Mouse (Mus musculus) kidney, embryonic 16.5 days (tissue): ENCODE results near the gene Nrip3. TPM values are rescaled to one million over a fixed set of nuclear protein-coding genes. Genes with fewer than 3 reads are reported as not detected.
A peak's percentile ranks its signal among the peaks of the same experiment; 100 is the strongest.

Experiments
- ATAC-seq: fragments of 200-750 bp; cut with Nextera tagmentation; 2 replicates; pipeline ENCODE4 v1.8.0; 2017; ENCODE audit warnings: moderate TSS enrichment; ENCODE audit not compliant: low FRiP score, low TSS enrichment
- H3K27ac ChIP-seq: fragments of 300-500 bp; sonication (generic); 2 replicates; pipeline ENCODE4 v1.5.1; 2014; ENCODE audit warnings: low read length
- H3K27me3 ChIP-seq: fragments of 300-500 bp; sonication (generic); 2 replicates; pipeline ENCODE4 v1.6.1; 2014; ENCODE audit warnings: low read length, control low read depth, mixed read lengths; ENCODE audit not compliant: insufficient read depth
- H3K36me3 ChIP-seq: fragments of 300-500 bp; sonication (generic); 2 replicates; pipeline ENCODE4 v1.6.1; 2014; ENCODE audit warnings: low read length, control low read depth, mixed read lengths; ENCODE audit not compliant: insufficient read depth
- H3K4me1 ChIP-seq: fragments of 300-500 bp; sonication (generic); 2 replicates; pipeline ENCODE4 v1.6.1; 2014; ENCODE audit warnings: low read length, control low read depth, mixed read lengths; ENCODE audit not compliant: insufficient read depth
- H3K4me2 ChIP-seq: fragments of 300-500 bp; sonication (generic); replicated peaks from 2 replicates; pipeline ENCODE4 v1.6.1; 2014; ENCODE audit warnings: low read depth, low read length
- H3K4me3 ChIP-seq: fragments of 300-500 bp; sonication (generic); 2 replicates; pipeline ENCODE4 v1.5.1; 2014; ENCODE audit warnings: mild to moderate bottlenecking, low read length
- H3K9ac ChIP-seq: fragments of 300-500 bp; sonication (generic); replicated peaks from 2 replicates; pipeline ENCODE4 v1.6.1; 2014; ENCODE audit warnings: low read length
- H3K9me3 ChIP-seq: fragments of 300-500 bp; sonication (generic); 2 replicates; pipeline ENCODE4 v1.6.1; 2016; ENCODE audit warnings: low read length, control low read depth
- WGBS: fragments of 180-500 bp; shearing (Covaris S2); extraction: QIAGEN DNeasy Blood & Tissue Kit; methylation state at CpG from one replicate; pipeline ENCODE4 v1.1.7; 2014; 5-methylcytosine and 5-hydroxymethylcytosine counted together
- polyA plus RNA-seq: library from polyadenylated mRNA; unstranded; fragments of >200 nt; fragmentation: Nextera tagmentation; extraction: Ambion mirVana; gene quantifications from 2 replicates; pipeline ENCODE4 v1.2.1, GENCODE M21; 2015

Gene Nrip3
- polyA plus RNA-seq, 1 experiment from 2014 or later, result 0.65 TPM

GRCm38 (mm10) chr7:109804355-109804754, 22.5 kb upstream of the Nrip3 start:
- H3K9ac ChIP-seq, result no peak overlapping the region
- ATAC-seq, result no peak
- no peaks in the 10 kb centered on the region for H3K9me3 ChIP-seq
- H3K36me3 ChIP-seq, result no peaks in the 10 kb centered on the region
- no peaks in the 10 kb centered on the region for H3K27me3 ChIP-seq
- H3K4me3 ChIP-seq, result no peak overlapping the region
- no peak overlapping the region for H3K27ac ChIP-seq
- no peak overlapping the region for H3K4me2 ChIP-seq
- no peaks in the 10 kb centered on the region for H3K4me1 ChIP-seq
- WGBS, result 85% methylated on average over 6 of the region's 6 CpGs

GRCm38 (mm10) chr7:109803516-109803915, 21.7 kb upstream of the Nrip3 start:
- no peak for ATAC-seq
- whole genome bisulfite sequencing, result 65% methylated on average over 1 of the region's 1 CpGs
- H3K9me3 ChIP-seq, result no peaks in the 10 kb centered on the region

GRCm38 (mm10) chr7:109800626-109801025, 18.8 kb upstream of the Nrip3 start:
- ATAC-seq, result no peak
- Histone ChIP-seq H3K27me3 (no peaks in the 10 kb centered on the region), H3K4me3 (no peak overlapping the region), H3K9ac (no peak overlapping the region), H3K36me3 (no peaks in the 10 kb centered on the region), H3K27ac (no peak overlapping the region), H3K9me3 (no peaks in the 10 kb centered on the region), H3K4me1 (no peaks in the 10 kb centered on the region), H3K4me2 (no peak overlapping the region)
- WGBS, result 89% methylated on average over 4 of the region's 4 CpGs

More at GRCm38 (mm10) chr7:109803516-109803915, 21.7 kb upstream of the Nrip3 start:
- H3K36me3 ChIP-seq, result no peaks in the 10 kb centered on the region
- no peaks in the 10 kb centered on the region for H3K27me3 ChIP-seq
- no peak overlapping the region for H3K4me3 ChIP-seq
- no peak overlapping the region for H3K9ac ChIP-seq
- H3K27ac ChIP-seq, result no peak overlapping the region
- H3K4me1 ChIP-seq, result no peaks in the 10 kb centered on the region
- H3K4me2 ChIP-seq, result no peak overlapping the region

- Histone ChIP-seq H3K36me3 (no peaks in the 10 kb centered on the region), H3K9ac (no peak overlapping the region), H3K9me3 (no peaks in the 10 kb centered on the region), H3K4me3 (no peak overlapping the region), H3K27ac (no peak overlapping the region), H3K4me2 (no peak overlapping the region), H3K4me1 (no peaks in the 10 kb centered on the region), H3K27me3 (no peaks in the 10 kb centered on the region)
- ATAC-seq, result no peak
- WGBS, result 63% methylated on average over 11 of the region's 11 CpGs
Observed at GRCm38 (mm10) chr7:109799168-109799567, 17.3 kb upstream of the Nrip3 start.

- no peaks in the 10 kb centered on the region for H3K27me3 ChIP-seq
- no peak overlapping the region for H3K27ac ChIP-seq
- ATAC-seq, result no peak
- H3K9me3 ChIP-seq, result no peaks in the 10 kb centered on the region
- H3K4me1 ChIP-seq, result no peaks in the 10 kb centered on the region
- H3K36me3 ChIP-seq, result no peaks in the 10 kb centered on the region
- no peak overlapping the region for H3K9ac ChIP-seq
- H3K4me2 ChIP-seq, result no peak overlapping the region
- H3K4me3 ChIP-seq, result no peak overlapping the region
- 72% methylated on average over 5 of the region's 5 CpGs for WGBS
Observed at GRCm38 (mm10) chr7:109795564-109795963, 13.7 kb upstream of the Nrip3 start.

GRCm38 (mm10) chr7:109794556-109794955, 12.7 kb upstream of the Nrip3 start:
- Histone ChIP-seq H3K27ac (no peak overlapping the region), H3K4me3 (no peak overlapping the region), H3K4me2 (no peak overlapping the region), H3K9me3 (no peaks in the 10 kb centered on the region), H3K36me3 (no peaks in the 10 kb centered on the region), H3K27me3 (no peaks in the 10 kb centered on the region), H3K9ac (no peak overlapping the region), H3K4me1 (no peaks in the 10 kb centered on the region)
- no peak for ATAC-seq
- WGBS, result 71% methylated on average over 2 of the region's 2 CpGs

GRCm38 (mm10) chr7:109792759-109793158, 10.9 kb upstream of the Nrip3 start:
- WGBS, result 70% methylated on average over 2 of the region's 2 CpGs
- Histone ChIP-seq H3K36me3 (no peaks in the 10 kb centered on the region), H3K4me2 (no peak overlapping the region), H3K4me1 (no peaks in the 10 kb centered on the region), H3K9me3 (no peaks in the 10 kb centered on the region), H3K27ac (no peak overlapping the region), H3K9ac (no peak overlapping the region), H3K27me3 (no peaks in the 10 kb centered on the region), H3K4me3 (no peak overlapping the region)
- 0 out of 2 replicates have a peak, but pooled peaks have one; percentile 57 for ATAC-seq

- H3K4me2 ChIP-seq, result no peak overlapping the region
- no peaks in the 10 kb centered on the region for H3K36me3 ChIP-seq
- no peaks in the 10 kb centered on the region for H3K27me3 ChIP-seq
- no peak overlapping the region for H3K9ac ChIP-seq
- WGBS, result 52% methylated on average over 3 of the region's 3 CpGs
- no peak overlapping the region for H3K4me3 ChIP-seq
- no peak overlapping the region for H3K27ac ChIP-seq
- H3K9me3 ChIP-seq, result no peaks in the 10 kb centered on the region
- 0 out of 2 replicates have a peak, but pooled peaks have one; percentile 54 for ATAC-seq
- H3K4me1 ChIP-seq, result no peaks in the 10 kb centered on the region
Observed at GRCm38 (mm10) chr7:109790818-109791217, 9.0 kb upstream of the Nrip3 start.

GRCm38 (mm10) chr7:109787860-109788259, 6.0 kb upstream of the Nrip3 start:
- WGBS, result 83% methylated on average over 2 of the region's 2 CpGs
- Histone ChIP-seq H3K9me3 (no peaks in the 10 kb centered on the region), H3K27me3 (peaks cover 15% of the 10 kb centered on the region)

GRCm38 (mm10) chr7:109783281-109783680, 1.5 kb upstream of the Nrip3 start:
- Histone ChIP-seq H3K27ac (no peak overlapping the region), H3K9ac (no peak overlapping the region), H3K4me1 (peaks cover 14% of the 10 kb centered on the region), H3K27me3 (peaks cover 53% of the 10 kb centered on the region), H3K4me3 (no peak overlapping the region), H3K36me3 (no peaks in the 10 kb centered on the region), H3K4me2 (no peak overlapping the region), H3K9me3 (no peaks in the 10 kb centered on the region)
- WGBS, result 25% methylated on average over 7 of the region's 7 CpGs
- ATAC-seq, result no peak

More at GRCm38 (mm10) chr7:109787860-109788259, 6.0 kb upstream of the Nrip3 start:
- no peak overlapping the region for H3K27ac ChIP-seq
- H3K9ac ChIP-seq, result no peak overlapping the region
- ATAC-seq, result no peak
- no peaks in the 10 kb centered on the region for H3K4me1 ChIP-seq
- H3K4me3 ChIP-seq, result no peak overlapping the region
- H3K4me2 ChIP-seq, result no peak overlapping the region
- no peaks in the 10 kb centered on the region for H3K36me3 ChIP-seq
